Mouse (Mus musculus): ENCODE measurements around the gene Csf3. TPM values are rescaled to one million over a fixed set of nuclear protein-coding genes. Genes with fewer than 3 reads are reported as not detected.
"Not testable (repeated sequence)": the region's sequence is repeated elsewhere in the genome, so short reads cannot be mapped to it uniquely, and the experiment has no call there.

Gene Csf3
- polyA plus RNA-seq, 1 experiment from 2014 or later: not detected

DNA sequence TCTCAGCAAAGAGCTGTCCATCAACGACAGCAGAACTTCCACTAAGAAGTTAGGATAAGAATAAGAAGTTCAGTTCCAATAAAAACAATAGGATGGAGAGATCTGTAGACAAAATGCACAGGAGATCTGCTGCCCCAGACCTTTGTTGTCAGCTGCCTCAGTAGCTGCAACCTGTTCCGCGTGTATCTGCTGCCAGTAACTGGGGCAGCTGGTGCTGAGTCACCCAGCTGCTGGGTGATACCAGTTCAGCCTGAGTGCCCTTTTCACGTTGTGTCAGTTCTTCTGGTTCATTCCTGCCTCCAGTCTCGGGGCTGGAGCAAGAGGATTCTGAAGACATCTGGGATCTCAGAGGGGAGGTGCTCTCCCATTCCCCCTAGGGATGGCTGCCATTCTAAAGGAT, 29.2 kb upstream of the Csf3 start:
- Histone ChIP-seq H3K4me1 (ENCODE audit: insufficient read depth) (no peaks in the 10 kb centered on the region; the same call in 1 of the 2 replicates), H3K27me3 (ENCODE audit: insufficient read depth, low read length) (peaks cover 13% of the 10 kb centered on the region), H3K9me3 (ENCODE audit: low read length) (no peaks in the 10 kb centered on the region), H3K4me2 (ENCODE audit: low read depth, low read length) (no peak overlapping the region), H3K9ac (replicated peaks) (no peak overlapping the region), H3K36me3 (replicated peaks; ENCODE audit: insufficient read depth, low read length) (no peaks in the 10 kb centered on the region), H3K27ac (ENCODE audit: low read depth) (no peak overlapping the region), H3K4me3 (ENCODE audit: low read depth, low read length) (no peak overlapping the region)
- 31% methylated on average over 5 of the region's 5 CpGs for WGBS (ENCODE audit: insufficient replicate concordance)
- ATAC-seq (peak; percentile 64), DNase-seq (no peak)
- TF ChIP-seq CTCF (IDR thresholded peaks at IDR 0.05; ENCODE audit: low read depth) (no peak), EP300 (IDR thresholded peaks at IDR 0.05; ENCODE audit: low read depth) (no peak)

GRCm38 (mm10) chr11:98672482-98672881, 28.6 kb upstream of the Csf3 start:
- H3K9me3 ChIP-seq (ENCODE audit: low read length): no peaks in the 10 kb centered on the region
- no peaks in the 10 kb centered on the region; the same call in 1 of the 2 replicates for H3K4me1 ChIP-seq (ENCODE audit: insufficient read depth)
- ATAC-seq (no peak), DNase-seq (no peak)
- H3K27me3 ChIP-seq (ENCODE audit: insufficient read depth, low read length): peaks cover 11% of the 10 kb centered on the region
- H3K4me2 ChIP-seq (ENCODE audit: low read depth, low read length): no peak overlapping the region
- 43% methylated on average over 5 of the region's 5 CpGs for WGBS (ENCODE audit: insufficient replicate concordance)
- H3K36me3 ChIP-seq (replicated peaks; ENCODE audit: insufficient read depth, low read length): no peaks in the 10 kb centered on the region
- no peak overlapping the region for H3K9ac ChIP-seq (replicated peaks)
- no peak for TF ChIP-seq EP300 (IDR thresholded peaks at IDR 0.05; ENCODE audit: low read depth)
- no peak overlapping the region for H3K27ac ChIP-seq (ENCODE audit: low read depth)
- H3K4me3 ChIP-seq (ENCODE audit: low read depth, low read length): no peak overlapping the region

DNA sequence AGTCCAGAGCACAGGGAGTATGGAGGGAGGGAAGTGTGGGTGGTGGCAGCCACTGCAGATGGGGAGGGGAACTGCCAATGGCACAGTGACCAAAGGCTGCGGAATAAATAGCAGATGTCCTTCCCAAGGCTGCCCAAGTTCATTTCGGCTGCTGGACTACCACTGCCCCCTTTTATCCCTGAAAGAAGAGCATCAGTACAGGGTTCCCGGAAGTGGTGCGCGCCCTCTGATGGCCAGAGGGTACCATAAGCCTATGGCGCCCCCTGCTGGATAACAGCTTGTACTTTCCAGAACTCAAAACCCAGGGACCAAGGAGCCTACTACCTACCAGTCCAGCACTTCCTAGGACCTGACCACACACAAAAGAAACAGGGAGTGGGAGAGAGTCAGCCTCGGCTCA, 27.9 kb upstream of the Csf3 start:
- H3K27ac ChIP-seq (ENCODE audit: low read depth); H3K9me3 ChIP-seq (ENCODE audit: low read length); H3K4me1 ChIP-seq (ENCODE audit: insufficient read depth); H3K4me2 ChIP-seq (ENCODE audit: low read depth, low read length); H3K4me3 ChIP-seq (ENCODE audit: low read depth, low read length); H3K27me3 ChIP-seq (ENCODE audit: insufficient read depth, low read length); H3K9ac ChIP-seq (replicated peaks); H3K36me3 ChIP-seq (replicated peaks; ENCODE audit: insufficient read depth, low read length): not testable (repeated sequence)
- peak; percentile 69 for DNase-seq
- peak; percentile 70 for ATAC-seq
- 5% methylated on average over 6 of the region's 7 CpGs for WGBS (ENCODE audit: insufficient replicate concordance)
- TF ChIP-seq CTCF (IDR thresholded peaks at IDR 0.05; ENCODE audit: low read depth): peak; percentile 76

GRCm38 (mm10) chr11:98675829-98676363, 25.2 kb upstream of the Csf3 start:
- Histone ChIP-seq H3K9ac (replicated peaks) (no peak overlapping the region), H3K27ac (ENCODE audit: low read depth) (no peak overlapping the region), H3K4me3 (ENCODE audit: low read depth, low read length) (no peak overlapping the region), H3K36me3 (replicated peaks; ENCODE audit: insufficient read depth, low read length) (no peaks in the 10 kb centered on the region), H3K4me2 (ENCODE audit: low read depth, low read length) (no peak overlapping the region), H3K4me1 (ENCODE audit: insufficient read depth) (no peaks in the 10 kb centered on the region; the same call in 1 of the 2 replicates), H3K27me3 (ENCODE audit: insufficient read depth, low read length) (no peaks in the 10 kb centered on the region), H3K9me3 (ENCODE audit: low read length) (no peaks in the 10 kb centered on the region)
- ATAC-seq: no peak
- 41% methylated on average over 7 of the region's 7 CpGs for WGBS (ENCODE audit: insufficient replicate concordance)
- no peak for TF ChIP-seq EP300 (IDR thresholded peaks at IDR 0.05; ENCODE audit: low read depth)
- TF ChIP-seq CTCF (IDR thresholded peaks at IDR 0.05; ENCODE audit: low read depth): no peak
- no peak for DNase-seq

- Histone ChIP-seq H3K9me3 (ENCODE audit: low read length) (no peaks in the 10 kb centered on the region), H3K4me3 (ENCODE audit: low read depth, low read length) (no peak overlapping the region), H3K9ac (replicated peaks) (no peak overlapping the region), H3K27ac (ENCODE audit: low read depth) (no peak overlapping the region), H3K4me1 (ENCODE audit: insufficient read depth) (peaks cover 6% of the 10 kb centered on the region; the same call in 1 of the 2 replicates), H3K27me3 (ENCODE audit: insufficient read depth, low read length) (no peaks in the 10 kb centered on the region), H3K4me2 (ENCODE audit: low read depth, low read length) (no peak overlapping the region), H3K36me3 (replicated peaks; ENCODE audit: insufficient read depth, low read length) (peaks cover 3% of the 10 kb centered on the region)
- WGBS (ENCODE audit: insufficient replicate concordance): 88% methylated on average over 1 of the region's 1 CpGs
- TF ChIP-seq EP300 (IDR thresholded peaks at IDR 0.05; ENCODE audit: low read depth) (no peak), CTCF (IDR thresholded peaks at IDR 0.05; ENCODE audit: low read depth) (peak; percentile 53)
- no peak for DNase-seq
- ATAC-seq: no peak
These were observed 21.0 kb upstream of the Csf3 start for GRCm38 (mm10) chr11:98680023-98680422.

GRCm38 (mm10) chr11:98680595-98680994, 20.5 kb upstream of the Csf3 start:
- H3K9me3 ChIP-seq (ENCODE audit: low read length); ATAC-seq; H3K36me3 ChIP-seq (replicated peaks; ENCODE audit: insufficient read depth, low read length); H3K9ac ChIP-seq (replicated peaks); H3K27ac ChIP-seq (ENCODE audit: low read depth); H3K4me2 ChIP-seq (ENCODE audit: low read depth, low read length); DNase-seq; H3K4me1 ChIP-seq (ENCODE audit: insufficient read depth); H3K27me3 ChIP-seq (ENCODE audit: insufficient read depth, low read length); H3K4me3 ChIP-seq (ENCODE audit: low read depth, low read length): not testable (repeated sequence)
- WGBS (ENCODE audit: insufficient replicate concordance): 76% methylated on average over 4 of the region's 4 CpGs

DNA sequence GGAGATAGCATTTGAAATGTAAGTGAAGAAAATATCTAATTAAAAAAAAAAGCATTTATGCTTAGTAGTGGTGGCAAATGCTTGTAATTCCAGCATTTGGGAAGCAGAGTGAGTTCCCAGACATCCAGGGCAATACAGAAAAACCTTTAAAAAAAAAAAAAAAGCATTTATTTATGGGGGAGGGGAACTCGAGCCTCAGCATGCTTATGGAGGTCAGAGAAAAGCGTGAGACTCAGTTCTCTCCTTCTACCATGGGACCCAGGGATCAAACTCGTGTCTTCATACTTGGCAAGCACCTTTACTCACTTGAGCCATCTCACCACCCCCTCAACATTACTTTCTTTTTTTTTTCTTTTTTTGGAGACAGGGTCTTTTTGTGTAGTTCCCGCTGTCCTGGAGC, 19.9 kb upstream of the Csf3 start:
- no peak for TF ChIP-seq EP300 (IDR thresholded peaks at IDR 0.05; ENCODE audit: low read depth)
- TF ChIP-seq CTCF (IDR thresholded peaks at IDR 0.05; ENCODE audit: low read depth): no peak
- Histone ChIP-seq H3K27ac (ENCODE audit: low read depth) (no peak overlapping the region), H3K4me3 (ENCODE audit: low read depth, low read length) (no peak overlapping the region), H3K9ac (replicated peaks) (no peak overlapping the region), H3K36me3 (replicated peaks; ENCODE audit: insufficient read depth, low read length) (peaks cover 15% of the 10 kb centered on the region), H3K27me3 (ENCODE audit: insufficient read depth, low read length) (no peaks in the 10 kb centered on the region), H3K9me3 (ENCODE audit: low read length) (no peaks in the 10 kb centered on the region), H3K4me1 (ENCODE audit: insufficient read depth) (peaks cover 6% of the 10 kb centered on the region; the same call in 1 of the 2 replicates), H3K4me2 (ENCODE audit: low read depth, low read length) (no peak overlapping the region)
- ATAC-seq (no peak), DNase-seq (no peak)
- WGBS (ENCODE audit: insufficient replicate concordance): 74% methylated on average over 4 of the region's 4 CpGs
